Mouse (Mus musculus) left cerebral cortex, adult 9 months (tissue): ENCODE measurements at regions not wholly inside any gene's neighbourhood (a gene's known extent, or its start where the extent isn't known, plus 50 kb on each side); places are given as distances from the start of the nearest gene placed in this dataset.

Experiments used
- DNase-seq, 2 experiments: peaks; one replicate each; pipeline ENCODE4 v3.0.0; 2022; ENCODE audit warnings: low spot score in 2 of 2

DNA sequence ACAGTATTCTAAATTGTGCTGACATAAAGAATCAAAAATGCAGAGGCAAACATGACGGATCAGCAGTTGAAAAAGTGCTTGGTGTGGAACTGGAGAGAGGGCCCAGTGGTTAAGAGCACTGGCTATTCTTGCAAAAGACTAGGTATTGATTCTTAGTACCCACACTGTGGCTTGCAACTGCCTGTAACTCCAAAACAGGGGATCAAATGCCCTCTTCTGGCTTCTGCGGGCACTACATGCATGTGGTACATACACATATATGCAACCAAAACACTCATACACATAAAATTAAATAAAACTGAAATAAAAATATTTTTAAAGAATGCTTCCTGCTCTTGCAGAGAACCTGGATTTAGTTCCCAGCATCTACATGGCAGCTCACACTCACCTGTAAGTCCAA is 163.7 kb upstream of the Smim15 start:
- DNase-seq: no peak

DNA sequence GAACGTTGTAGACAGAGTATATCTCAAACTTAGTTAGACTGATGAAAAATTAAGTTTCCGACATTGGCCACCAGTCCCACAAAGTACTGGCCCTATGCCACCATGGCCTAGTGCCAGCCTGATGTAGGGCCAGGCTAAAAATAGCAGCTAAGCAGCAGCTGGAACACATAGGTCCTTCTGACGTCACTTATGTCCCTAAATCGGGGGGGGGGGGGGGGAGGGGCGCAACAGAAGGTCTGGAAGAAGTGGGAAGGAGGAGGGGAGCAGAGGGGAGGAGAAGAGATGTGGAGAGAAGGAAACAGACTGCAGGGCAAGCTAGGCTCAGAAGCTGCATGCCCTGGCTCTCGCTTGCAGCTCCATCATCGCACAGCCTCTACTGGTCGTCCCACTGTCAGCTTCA is 164.7 kb upstream of the Smim15 start:
- DNase-seq: no peak

GRCm38 (mm10) chr13:107878980-107879379 is 165.3 kb upstream of the Smim15 start:
- no peak for DNase-seq

DNA sequence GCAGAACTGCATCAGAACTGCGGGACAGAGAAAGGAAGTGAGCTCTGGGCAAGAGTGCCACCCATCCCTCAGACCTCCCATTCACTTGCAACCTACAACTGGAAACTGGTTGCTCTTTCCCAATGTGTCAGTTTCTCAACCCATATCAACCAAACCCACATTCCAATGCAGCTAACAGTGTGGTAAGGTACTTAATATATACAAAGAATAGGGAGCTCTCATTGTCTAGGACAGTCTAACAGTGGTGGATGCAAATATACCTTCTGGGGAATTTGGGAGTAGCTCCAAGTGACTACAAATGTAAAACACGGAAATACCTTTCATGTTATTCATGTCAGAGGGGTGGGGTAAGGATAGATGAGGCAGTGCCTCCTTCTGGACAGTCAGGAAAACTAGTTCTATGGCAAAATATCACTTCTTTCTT is 171.0 kb upstream of the Smim15 start:
- DNase-seq: no peak

GRCm38 (mm10) chr13:107872574-107872973 is 171.7 kb upstream of the Smim15 start:
- DNase-seq: no peak

DNA sequence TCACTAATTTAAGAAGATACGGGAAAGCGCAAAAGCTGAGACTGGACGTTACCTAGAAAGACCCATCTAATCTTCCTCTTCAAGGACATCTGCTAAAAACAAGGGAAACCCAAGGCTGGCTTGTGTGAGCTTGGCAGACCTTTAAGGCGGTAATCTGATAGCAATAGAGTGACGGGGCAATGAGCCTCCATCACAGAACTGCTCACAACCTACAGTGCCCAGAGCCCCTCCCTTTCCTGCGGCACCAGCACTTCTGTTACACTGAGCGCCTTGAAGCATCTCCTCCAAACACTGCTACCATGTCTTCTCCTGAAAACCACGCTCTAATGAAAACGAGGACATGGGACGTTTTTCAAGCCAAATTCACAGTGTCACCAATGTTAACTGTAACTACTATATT is 172.1 kb upstream of the Smim15 start:
- DNase-seq: no peak

DNA sequence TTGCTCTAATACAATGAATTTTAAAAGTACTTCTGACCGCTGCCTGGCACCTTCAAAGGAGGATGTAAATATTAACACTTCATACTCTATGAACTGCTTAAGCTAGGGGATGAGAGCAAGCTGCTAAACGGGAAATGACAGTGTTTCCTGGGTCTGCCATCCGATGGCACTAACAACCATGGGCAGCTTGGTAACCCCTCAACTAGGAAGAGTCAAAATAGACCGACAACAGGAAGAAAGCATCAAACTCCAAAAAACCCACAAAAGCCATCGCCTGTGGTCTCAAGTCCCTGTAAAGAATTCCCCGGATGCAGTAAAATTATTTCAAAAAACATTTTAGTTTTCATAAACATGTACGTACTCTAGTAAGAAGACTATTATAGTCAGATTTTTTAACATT is 175.3 kb upstream of the Smim15 start:
- DNase-seq: no peak

DNA sequence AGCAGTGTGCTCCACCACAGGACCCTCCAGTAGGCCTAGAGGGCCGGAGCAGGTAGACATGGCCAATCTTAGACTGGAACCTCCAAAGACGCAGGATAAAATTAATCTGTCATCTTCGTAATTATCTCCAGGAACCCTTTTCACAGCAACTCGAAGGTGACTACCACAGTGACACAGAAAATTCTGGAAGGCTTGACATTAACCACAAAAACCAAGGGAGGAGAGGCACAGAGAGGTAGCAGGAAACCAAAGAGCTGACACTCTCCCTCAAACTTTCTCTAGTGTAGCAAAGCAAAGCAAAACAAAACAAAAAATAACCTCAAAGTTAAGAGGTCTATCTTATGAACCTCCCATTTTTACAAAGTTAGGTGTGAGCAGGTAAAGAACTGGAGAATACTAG is 177.4 kb upstream of the Smim15 start:
- DNase-seq: no peak

DNA sequence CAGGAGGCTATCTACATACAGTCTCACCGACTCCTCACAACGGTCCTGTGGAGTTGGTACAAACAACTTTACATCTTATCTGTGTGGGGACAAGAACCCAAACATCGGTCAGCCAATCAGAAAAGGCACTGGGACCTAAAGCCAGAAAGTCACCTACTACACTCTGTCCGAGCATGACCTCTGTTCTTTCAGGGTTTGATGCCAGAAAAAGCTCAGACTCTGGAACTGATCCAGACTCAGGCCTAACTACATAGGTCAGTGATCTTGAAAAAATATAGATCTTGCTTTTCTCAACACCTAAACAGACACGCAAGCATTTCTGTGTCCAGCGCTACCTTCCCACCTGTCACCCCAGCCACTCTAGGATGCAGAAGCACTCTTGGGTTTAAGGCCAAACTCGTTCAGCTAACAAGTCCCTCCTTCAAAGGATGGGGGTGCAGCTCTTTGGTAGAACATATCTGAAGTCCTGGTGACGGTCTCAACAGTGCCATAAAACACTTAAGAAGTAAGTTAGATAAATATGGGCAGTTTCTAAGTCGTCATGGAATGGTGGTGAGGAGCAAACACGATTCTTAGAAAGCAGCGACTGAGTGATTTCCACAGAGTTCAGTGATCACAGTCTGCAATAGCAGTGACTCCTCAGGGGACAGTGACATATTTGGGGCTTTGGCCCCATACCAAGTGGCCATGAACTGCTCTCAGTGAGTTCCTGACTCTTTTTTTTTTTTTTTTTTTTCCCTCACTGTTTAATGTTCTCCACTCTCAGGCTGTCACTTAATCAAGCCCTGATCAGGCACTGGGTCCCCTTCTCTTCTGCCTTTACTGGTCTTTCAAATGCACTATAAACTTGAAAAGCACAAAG is 181.2 kb upstream of the Smim15 start:
- DNase-seq: no peak

DNA sequence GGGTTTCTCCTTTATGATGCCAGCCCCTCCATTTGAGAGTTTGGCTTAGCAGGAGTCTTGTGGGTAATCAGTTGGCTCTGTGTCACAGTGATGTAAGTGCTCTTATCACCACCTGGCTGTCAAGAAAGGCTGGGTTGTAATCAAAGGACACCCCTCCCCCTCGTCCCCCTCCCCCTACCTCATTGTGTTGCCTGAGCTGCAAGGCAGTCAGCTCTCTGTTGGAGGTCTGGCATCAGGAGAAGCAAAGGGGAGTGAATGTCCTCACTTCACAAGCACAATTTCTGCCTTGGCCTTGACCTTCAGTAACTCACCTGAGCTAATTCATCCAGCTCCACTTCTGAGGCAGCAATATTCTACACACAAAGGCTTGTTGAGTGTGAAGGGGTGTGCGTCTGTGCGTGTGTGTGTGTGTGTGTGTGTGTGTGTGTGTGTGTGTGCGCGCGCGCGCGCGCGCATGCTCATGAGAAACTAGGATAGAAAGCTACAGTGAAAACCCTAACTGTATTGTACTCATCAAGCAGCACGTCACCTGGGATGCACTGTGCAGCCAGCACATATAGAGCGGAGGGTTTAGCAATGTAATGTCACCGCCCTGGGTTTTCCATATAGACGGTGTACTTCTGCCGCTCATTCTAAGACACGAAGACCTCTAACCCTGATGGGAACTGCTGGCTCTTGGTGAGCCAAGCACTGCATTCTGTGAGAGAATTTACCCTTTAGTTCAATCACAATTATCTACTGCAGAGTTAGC is 182.7 kb upstream of the Smim15 start:
- no peak for DNase-seq

GRCm38 (mm10) chr13:107857043-107857755 is 187.0 kb upstream of the Smim15 start:
- DNase-seq: no peak

GRCm38 (mm10) chr13:107850907-107851560 is 193.2 kb upstream of the Smim15 start:
- no peak for DNase-seq

- no peak for DNase-seq
Measured at GRCm38 (mm10) chr13:107848871-107849270, 195.4 kb upstream of the Smim15 start.

DNA sequence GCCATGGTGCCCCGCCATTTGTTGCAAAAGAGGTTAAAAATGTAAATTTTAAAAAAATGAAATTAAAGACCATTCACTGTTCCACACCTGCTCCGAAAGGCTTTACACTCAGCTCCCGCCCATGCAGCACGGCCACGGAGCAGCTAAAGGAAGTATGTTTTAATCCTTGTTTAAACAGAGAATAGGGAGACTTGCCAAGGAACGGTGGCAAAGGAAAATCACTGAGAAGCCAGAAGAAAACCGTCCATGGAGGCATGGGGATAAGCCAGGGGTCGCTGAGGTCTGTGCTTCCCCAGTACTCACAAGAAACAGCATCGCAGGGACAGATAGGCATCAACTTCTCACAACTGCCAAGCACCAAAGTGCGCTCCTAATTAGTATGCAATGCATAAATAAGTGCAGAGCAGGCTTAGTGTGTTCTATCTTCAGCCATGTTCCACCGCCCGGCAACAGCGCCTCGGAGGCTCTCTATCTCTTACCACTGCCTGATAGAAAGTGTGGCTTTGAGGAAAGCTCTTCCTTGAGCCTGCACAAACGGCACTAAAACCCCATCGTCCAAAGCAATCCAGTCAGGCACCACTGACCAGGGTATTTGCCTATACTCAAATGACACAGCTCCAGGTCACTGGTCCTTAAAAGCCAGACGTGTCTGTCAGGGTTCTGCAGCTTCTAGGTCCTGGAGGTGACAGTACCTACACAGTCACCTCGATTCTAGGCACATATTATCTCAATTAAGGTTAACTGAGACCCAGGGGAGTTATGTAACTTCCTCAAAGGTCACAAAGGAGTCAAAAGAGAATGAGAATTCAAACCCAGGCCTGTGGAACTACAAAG is 196.8 kb upstream of the Smim15 start:
- DNase-seq: no peak

GRCm38 (mm10) chr13:107846621-107847178 is 197.5 kb upstream of the Smim15 start:
- no peak for DNase-seq

GRCm38 (mm10) chr13:107845838-107846237 is 198.4 kb upstream of the Smim15 start:
- no peak for DNase-seq

GRCm38 (mm10) chr13:107844085-107844484 is 200.2 kb upstream of the Smim15 start:
- no peak for DNase-seq

GRCm38 (mm10) chr13:107838126-107838715 is 206.0 kb upstream of the Smim15 start:
- no peak for DNase-seq

GRCm38 (mm10) chr13:107837206-107837952 is 206.9 kb upstream of the Smim15 start:
- no peak for DNase-seq
